Mouse (Mus musculus) liver, embryonic 16.5 days (tissue): ENCODE measurements around the gene Dusp14. TPM values are rescaled to one million over a fixed set of nuclear protein-coding genes. Genes with fewer than 3 reads are reported as not detected.

Experiments used
- ATAC-seq: fragments of 200-750 bp; cut with Nextera tagmentation; 2 replicates; pipeline ENCODE4 v1.8.0; 2017; ENCODE audit warnings: low read depth, mild to moderate bottlenecking, moderate number of reproducible peaks, moderate library complexity
- H3K27ac ChIP-seq: fragments of 300-500 bp; sonication (generic); 2 replicates; pipeline ENCODE4 v1.5.1; 2014; ENCODE audit warnings: mild to moderate bottlenecking, low read length
- H3K27me3 ChIP-seq: fragments of 300-500 bp; sonication (generic); 2 replicates; pipeline ENCODE4 v1.6.1; 2014; ENCODE audit warnings: low read depth, low read length, mixed read lengths; ENCODE audit not compliant: control insufficient read depth, insufficient read depth
- H3K36me3 ChIP-seq: fragments of 300-500 bp; sonication (generic); 2 replicates; pipeline ENCODE4 v1.6.1; 2014; ENCODE audit warnings: mild to moderate bottlenecking; ENCODE audit not compliant: control insufficient read depth, insufficient read depth
- H3K4me1 ChIP-seq: fragments of 300-500 bp; sonication (generic); 2 replicates; pipeline ENCODE4 v1.6.1; 2014; ENCODE audit warnings: low read depth, low read length, mixed read lengths; ENCODE audit not compliant: control insufficient read depth
- H3K4me2 ChIP-seq: fragments of 300-500 bp; sonication (generic); 2 replicates; pipeline ENCODE4 v1.6.1; 2014; ENCODE audit warnings: low read depth, low read length, mixed read lengths
- H3K4me3 ChIP-seq: fragments of 300-500 bp; sonication (generic); 2 replicates; pipeline ENCODE4 v1.5.1; 2014; ENCODE audit warnings: low read depth, mild to moderate bottlenecking, low read length
- H3K9ac ChIP-seq: fragments of 300-500 bp; sonication (generic); 2 replicates; pipeline ENCODE4 v1.6.1; 2014; ENCODE audit warnings: low read depth, low read length
- H3K9me3 ChIP-seq: fragments of 300-500 bp; sonication (generic); replicated peaks from 2 replicates; pipeline ENCODE4 v1.6.1; 2016; ENCODE audit warnings: low read length; ENCODE audit not compliant: control insufficient read depth
- WGBS: fragments of 180-500 bp; shearing (Covaris S2); extraction: QIAGEN DNeasy Blood & Tissue Kit; methylation state at CpG from one replicate; pipeline ENCODE4 v1.1.7; 2014; ENCODE audit not compliant: insufficient replicate concordance; 5-methylcytosine and 5-hydroxymethylcytosine counted together
- polyA plus RNA-seq: library from polyadenylated mRNA; unstranded; fragments of >200 nt; fragmentation: Nextera tagmentation; extraction: Ambion mirVana; gene quantifications from 2 replicates; pipeline ENCODE4 v1.2.1, GENCODE M21; 2015

Dusp14 gene
- polyA plus RNA-seq, 1 experiment from 2014 or later = 1.5 TPM

- Histone ChIP-seq H3K4me3 (no peak overlapping the region), H3K36me3 (no peaks in the 10 kb centered on the region), H3K9ac (no peak overlapping the region), H3K27me3 (peaks cover 20% of the 10 kb centered on the region), H3K4me2 (no peak overlapping the region), H3K9me3 (no peaks in the 10 kb centered on the region), H3K27ac (no peak overlapping the region), H3K4me1 (peaks cover 6% of the 10 kb centered on the region)
- 45% methylated on average over 9 of the region's 9 CpGs for WGBS
- ATAC-seq = 0 out of 2 replicates have a peak, but pooled peaks have one; percentile 30
Observed at GRCm38 (mm10) chr11:84072904-84073651, 4.0 kb upstream of the Dusp14 start.

- Histone ChIP-seq H3K27me3 (peaks cover 44% of the 10 kb centered on the region), H3K4me1 (peaks cover 6% of the 10 kb centered on the region), H3K4me3 (peak overlapping the region; percentile 54), H3K27ac (no peak overlapping the region), H3K4me2 (peak overlapping the region; percentile 60), H3K9me3 (no peaks in the 10 kb centered on the region), H3K9ac (0 out of 2 replicates have a peak overlapping the region, but pooled peaks have one; percentile 6), H3K36me3 (no peaks in the 10 kb centered on the region)
- peak; percentile 67 for ATAC-seq
- 1% methylated on average over 63 of the region's 63 CpGs for WGBS
Observed at GRCm38 (mm10) chr11:84068191-84069033, 649 bp downstream of the Dusp14 start.

- Histone ChIP-seq H3K4me2 (peak overlapping the region; percentile 60), H3K9ac (no peak overlapping the region), H3K27me3 (peaks cover 44% of the 10 kb centered on the region), H3K9me3 (no peaks in the 10 kb centered on the region), H3K4me3 (peak overlapping the region; percentile 54), H3K36me3 (no peaks in the 10 kb centered on the region), H3K27ac (no peak overlapping the region), H3K4me1 (peaks cover 6% of the 10 kb centered on the region)
- no peak for ATAC-seq
- WGBS = 5% methylated on average over 21 of the region's 21 CpGs
Observed at GRCm38 (mm10) chr11:84067720-84068190, 1.3 kb downstream of the Dusp14 start.

- Histone ChIP-seq H3K4me2 (no peak overlapping the region), H3K9me3 (no peaks in the 10 kb centered on the region), H3K4me1 (peaks cover 6% of the 10 kb centered on the region), H3K4me3 (no peak overlapping the region), H3K27ac (no peak overlapping the region), H3K36me3 (no peaks in the 10 kb centered on the region), H3K9ac (no peak overlapping the region), H3K27me3 (peaks cover 44% of the 10 kb centered on the region)
- ATAC-seq = no peak
- WGBS = 13% methylated on average over 18 of the region's 18 CpGs
Observed at GRCm38 (mm10) chr11:84066927-84067645, 2.0 kb downstream of the Dusp14 start.

- Histone ChIP-seq H3K9me3 (no peaks in the 10 kb centered on the region), H3K4me1 (peaks cover 6% of the 10 kb centered on the region), H3K4me2 (peak overlapping the region; percentile 18; the same call in 1 of the 2 replicates), H3K36me3 (no peaks in the 10 kb centered on the region), H3K27ac (no peak overlapping the region), H3K27me3 (peaks cover 44% of the 10 kb centered on the region), H3K9ac (no peak overlapping the region), H3K4me3 (no peak overlapping the region)
- WGBS = 2% methylated on average over 11 of the region's 11 CpGs
- no peak for ATAC-seq
Observed at GRCm38 (mm10) chr11:84066071-84066481, 3.0 kb downstream of the Dusp14 start.

GRCm38 (mm10) chr11:84063631-84064209 lies 5.3 kb downstream of the Dusp14 start:
- 67% methylated on average over 3 of the region's 3 CpGs for WGBS
- H3K27me3 ChIP-seq = peaks cover 30% of the 10 kb centered on the region
- H3K4me1 ChIP-seq = peaks cover 1% of the 10 kb centered on the region
- no peaks in the 10 kb centered on the region for H3K9me3 ChIP-seq
- H3K36me3 ChIP-seq = no peaks in the 10 kb centered on the region
- H3K27ac ChIP-seq = no peak overlapping the region
- no peak for ATAC-seq
- H3K9ac ChIP-seq = no peak overlapping the region
- no peak overlapping the region for H3K4me2 ChIP-seq
- H3K4me3 ChIP-seq = no peak overlapping the region

GRCm38 (mm10) chr11:84062805-84063204 lies 6.3 kb downstream of the Dusp14 start:
- Histone ChIP-seq H3K4me1 (no peaks in the 10 kb centered on the region; the same call in 1 of the 2 replicates), H3K9ac (no peak overlapping the region), H3K9me3 (no peaks in the 10 kb centered on the region), H3K27ac (no peak overlapping the region), H3K4me3 (no peak overlapping the region), H3K36me3 (no peaks in the 10 kb centered on the region), H3K27me3 (peaks cover 21% of the 10 kb centered on the region), H3K4me2 (no peak overlapping the region)
- WGBS = 31% methylated on average over 2 of the region's 2 CpGs
- ATAC-seq = no peak

- no peak overlapping the region for H3K9ac ChIP-seq
- no peak for ATAC-seq
- H3K27ac ChIP-seq = no peak overlapping the region
- H3K9me3 ChIP-seq = no peaks in the 10 kb centered on the region
- no peaks in the 10 kb centered on the region for H3K36me3 ChIP-seq
- no peak overlapping the region for H3K4me3 ChIP-seq
- peaks cover 12% of the 10 kb centered on the region for H3K27me3 ChIP-seq
- 73% methylated on average over 2 of the region's 2 CpGs for WGBS
- H3K4me1 ChIP-seq = no peaks in the 10 kb centered on the region; the same call in 1 of the 2 replicates
- H3K4me2 ChIP-seq = no peak overlapping the region
Observed at GRCm38 (mm10) chr11:84061881-84062280, 7.2 kb downstream of the Dusp14 start.
